ENCODE assay signal across 8 mouse cellular contexts in genomic region chr19:3946715-3947114, GRCm38 (mm10). TPM values are rescaled to one million over a fixed set of nuclear protein-coding genes. Genes with fewer than 3 reads are reported as not detected.
DNase-seq lines count a peak whose midpoint lies in the region; ATAC-seq and TF ChIP-seq lines count a peak whose summit lies in the region.

No protein-coding gene starts in this region.

- TF ChIP-seq POLR2A in liver, adult 2 months (IDR thresholded peaks at IDR 0.05; ENCODE audit: extremely low read depth, insufficient read depth, low read length) = no peak

- H3K36me3 ChIP-seq in liver, adult 2 months (ENCODE audit: control insufficient read depth, insufficient read depth, low read length) = peaks cover 3% of the 10 kb centered on the region; the same call in 1 of the 2 replicates
- H3K36me3 ChIP-seq in neural tube, embryonic 11.5 days (ENCODE audit: control insufficient read depth, insufficient read depth, low read length) = no peaks in the 10 kb centered on the region
- H3K36me3 ChIP-seq in stomach, embryonic 16.5 days (ENCODE audit: control insufficient read depth, insufficient read depth, low read length) = no peaks in the 10 kb centered on the region

- peak; percentile 82 for TF ChIP-seq CTCF in liver, adult 2 months (IDR thresholded peaks at IDR 0.05; ENCODE audit: low read depth, low read length)

- H3K9ac ChIP-seq in liver, adult 2 months (ENCODE audit: low read depth, low read length) = no peak overlapping the region
- H3K9ac ChIP-seq in neural tube, embryonic 11.5 days (ENCODE audit: low read length) = no peak overlapping the region
- H3K9ac ChIP-seq in stomach, embryonic 16.5 days (ENCODE audit: low read length) = no peak overlapping the region

- DNase-seq in urinary bladder, postnatal 36 days (ENCODE audit: low spot score in 2 of 2) = peak; percentile 67 to 72
- DNase-seq in urinary bladder, adult 2 months (ENCODE audit: low spot score) = no peak
- peak; percentile 65 for DNase-seq in cerebellum, adult 9-10 months
- DNase-seq in frontal cortex, postnatal 14 days (ENCODE audit: low spot score in 2 of 2) = peak; percentile 41 to 74
- peak; percentile 82 for DNase-seq in kidney, adult 18-20 months
- DNase-seq in liver, adult 2 months (ENCODE audit: extremely low read depth, low read depth, low spot score) = peak; percentile 46
- DNase-seq in neural tube, embryonic 11.5 days (ENCODE audit: low spot score) = peak; percentile 69

- no peaks in the 10 kb centered on the region for H3K9me3 ChIP-seq in neural tube, embryonic 11.5 days (ENCODE audit: control insufficient read depth, low read length)
- no peaks in the 10 kb centered on the region for H3K9me3 ChIP-seq in stomach, embryonic 16.5 days (replicated peaks; ENCODE audit: control insufficient read depth, low read length)

- 0 out of 2 replicates have a peak overlapping the region, but pooled peaks have one; percentile 10 for H3K27ac ChIP-seq in liver, adult 2 months (replicated peaks; ENCODE audit: insufficient read depth, low read depth, low read length)
- H3K27ac ChIP-seq in neural tube, embryonic 11.5 days (ENCODE audit: low read depth, low read length) = no peak overlapping the region
- no peak overlapping the region for H3K27ac ChIP-seq in stomach, embryonic 16.5 days (ENCODE audit: low read length)

- H3K4me2 ChIP-seq in neural tube, embryonic 11.5 days (ENCODE audit: low read depth) = no peak overlapping the region
- no peak overlapping the region for H3K4me2 ChIP-seq in stomach, embryonic 16.5 days (ENCODE audit: low read depth, low read length)

- peaks cover 12% of the 10 kb centered on the region for H3K4me1 ChIP-seq in liver, adult 2 months (ENCODE audit: control insufficient read depth, insufficient read depth, low read length)
- H3K4me1 ChIP-seq in neural tube, embryonic 11.5 days (ENCODE audit: control insufficient read depth, insufficient read depth, low read length) = no peaks in the 10 kb centered on the region
- peaks cover 3% of the 10 kb centered on the region; the same call in 1 of the 2 replicates for H3K4me1 ChIP-seq in stomach, embryonic 16.5 days (ENCODE audit: control insufficient read depth, insufficient read depth, low read length)

- WGBS in liver, adult 2 months = 61% methylated on average over 2 of the region's 2 CpGs
- 21% methylated on average over 2 of the region's 2 CpGs for WGBS in neural tube, embryonic 11.5 days
- 20% methylated on average over 2 of the region's 2 CpGs for WGBS in stomach, embryonic 16.5 days

- H3K27me3 ChIP-seq in liver, adult 2 months (ENCODE audit: control insufficient read depth, insufficient read depth, low read length) = no peaks in the 10 kb centered on the region
- H3K27me3 ChIP-seq in neural tube, embryonic 11.5 days (ENCODE audit: control insufficient read depth, insufficient read depth, low read length) = no peaks in the 10 kb centered on the region
- no peaks in the 10 kb centered on the region for H3K27me3 ChIP-seq in stomach, embryonic 16.5 days (ENCODE audit: control insufficient read depth, insufficient read depth, low read length)

- peak; percentile 60; the same call in 1 of the 2 replicates for ATAC-seq in neural tube, embryonic 11.5 days (ENCODE audit: insufficient read depth, low FRiP score, low TSS enrichment)
- ATAC-seq in stomach, embryonic 16.5 days (ENCODE audit: insufficient read depth, low FRiP score) = peak; percentile 35; the same call in 1 of the 2 replicates

- no peaks in the 10 kb centered on the region for H3K79me2 ChIP-seq in liver, adult 2 months (ENCODE audit: control insufficient read depth, insufficient read depth, low read length)

- no peak overlapping the region for H3K4me3 ChIP-seq in liver, adult 2 months (ENCODE audit: insufficient read depth, low read depth, low read length)
- H3K4me3 ChIP-seq in neural tube, embryonic 11.5 days (ENCODE audit: low read depth, low read length) = no peak overlapping the region
- H3K4me3 ChIP-seq in stomach, embryonic 16.5 days (replicated peaks; ENCODE audit: low read length) = no peak overlapping the region

RNA-seq across cellular contexts. Expression of gene Unc93b1, which starts 11.7 kb away (rescaled TPM):
- polyA plus RNA-seq in urinary bladder, adult 2 months (2012; rRNA removed) = 85.1 and 99.6 TPM in 2 replicates
- 41.1 and 41.5 TPM in 2 replicates for total RNA-seq in liver, adult 2 months (2014; rRNA removed)
- polyA plus RNA-seq in liver, adult 2 months (2012; rRNA removed) = 68.9 and 102 TPM in 2 replicates
- 5.3 and 7.1 TPM in 2 replicates for polyA plus RNA-seq in neural tube, embryonic 11.5 days (2014; fragmentation: Nextera tagmentation; extraction: Ambion mirVana)
- 25.6 and 29.9 TPM in 2 replicates for polyA plus RNA-seq in stomach, embryonic 16.5 days (2015; fragmentation: Nextera tagmentation; extraction: Ambion mirVana)

RNA-seq across cellular contexts. Expression of gene Aldh3b3, which starts 11.7 kb away (rescaled TPM):
- polyA plus RNA-seq in urinary bladder, adult 2 months (2012; rRNA removed) = 0.73 and 0.78 TPM in 2 replicates
- 0.74 and 1.7 TPM in 2 replicates for total RNA-seq in liver, adult 2 months (2014; rRNA removed)
- 6.4 and 7.7 TPM in 2 replicates for polyA plus RNA-seq in liver, adult 2 months (2012; rRNA removed)
- not detected in 2 replicates for polyA plus RNA-seq in neural tube, embryonic 11.5 days (2014; fragmentation: Nextera tagmentation; extraction: Ambion mirVana)
- 0.39 and 0.92 TPM in 2 replicates for polyA plus RNA-seq in stomach, embryonic 16.5 days (2015; fragmentation: Nextera tagmentation; extraction: Ambion mirVana)

RNA-seq across cellular contexts. Expression of gene Aldh3b1, which starts 17.1 kb away (rescaled TPM):
- 6.8 TPM in 2 replicates for polyA plus RNA-seq in urinary bladder, adult 2 months (2012; rRNA removed)
- total RNA-seq in liver, adult 2 months (2014; rRNA removed) = 2.9 and 3.3 TPM in 2 replicates
- polyA plus RNA-seq in liver, adult 2 months (2012; rRNA removed) = 1.9 and 4.0 TPM in 2 replicates
- polyA plus RNA-seq in neural tube, embryonic 11.5 days (2014; fragmentation: Nextera tagmentation; extraction: Ambion mirVana) = 0.65 and 0.73 TPM in 2 replicates
- polyA plus RNA-seq in stomach, embryonic 16.5 days (2015; fragmentation: Nextera tagmentation; extraction: Ambion mirVana) = 3.5 and 4.9 TPM in 2 replicates

RNA-seq across cellular contexts. Expression of gene Aldh3b2, which starts 25.4 kb away (rescaled TPM):
- 108 and 135 TPM in 2 replicates for polyA plus RNA-seq in urinary bladder, adult 2 months (2012; rRNA removed)
- total RNA-seq in liver, adult 2 months (2014; rRNA removed) = not detected in 2 replicates
- 0.16 and 0.48 TPM in 2 replicates for polyA plus RNA-seq in liver, adult 2 months (2012; rRNA removed)
- polyA plus RNA-seq in neural tube, embryonic 11.5 days (2014; fragmentation: Nextera tagmentation; extraction: Ambion mirVana) = 0.86 and 1.1 TPM in 2 replicates
- 44.0 and 68.7 TPM in 2 replicates for polyA plus RNA-seq in stomach, embryonic 16.5 days (2015; fragmentation: Nextera tagmentation; extraction: Ambion mirVana)

RNA-seq across cellular contexts. Expression of gene Ndufs8, which starts 34.1 kb away (rescaled TPM):
- 223 and 242 TPM in 2 replicates for polyA plus RNA-seq in urinary bladder, adult 2 months (2012; rRNA removed)
- 197 and 213 TPM in 2 replicates for total RNA-seq in liver, adult 2 months (2014; rRNA removed)
- polyA plus RNA-seq in liver, adult 2 months (2012; rRNA removed) = 266 and 295 TPM in 2 replicates
- 258 and 266 TPM in 2 replicates for polyA plus RNA-seq in neural tube, embryonic 11.5 days (2014; fragmentation: Nextera tagmentation; extraction: Ambion mirVana)
- polyA plus RNA-seq in stomach, embryonic 16.5 days (2015; fragmentation: Nextera tagmentation; extraction: Ambion mirVana) = 271 and 298 TPM in 2 replicates
